Mouse (Mus musculus) splenic B cell, adult 2 months (primary cell): ENCODE measurements around the gene Itgae.

Experiments used
- DNase-seq: peaks from one replicate; pipeline ENCODE4 v3.0.0-alpha.2; 2011; ENCODE audit warnings: low read depth, low spot score
- H3K27me3 ChIP-seq: 2 replicates; pipeline ENCODE4 v1.6.1; 2012; ENCODE audit warnings: mild to moderate bottlenecking, low read length, moderate library complexity, mixed read lengths; ENCODE audit not compliant: control insufficient read depth, poor library complexity, insufficient read depth, severe bottlenecking
- H3K36me3 ChIP-seq: 2 replicates; pipeline ENCODE4 v1.6.1; 2012; ENCODE audit warnings: mild to moderate bottlenecking, low read length, moderate library complexity, mixed read lengths; ENCODE audit not compliant: control insufficient read depth, poor library complexity, insufficient read depth, severe bottlenecking

The Itgae gene

DNA sequence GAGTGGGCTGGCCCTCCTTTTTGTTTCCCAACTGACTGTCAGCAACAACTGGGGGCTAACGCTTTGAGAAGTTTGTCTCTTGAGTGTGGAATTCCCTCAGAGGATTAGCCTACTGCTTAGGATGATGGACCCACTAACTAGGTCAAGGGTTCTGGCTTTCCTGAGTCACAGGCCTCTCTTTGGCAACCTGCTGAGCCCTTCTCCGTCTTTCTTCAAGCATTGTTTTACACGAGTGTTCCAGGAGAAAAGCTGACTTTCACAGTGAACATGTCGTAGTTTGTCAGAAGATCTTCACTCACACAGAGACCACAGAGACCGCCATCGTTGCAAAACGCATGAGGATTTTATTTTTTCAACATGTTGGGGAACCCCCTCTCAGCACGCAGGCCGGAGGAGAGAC is 57.8 kb downstream of the Itgae start:
- no peak for DNase-seq
- Histone ChIP-seq H3K27me3 (no peaks in the 10 kb centered on the region), H3K36me3 (no peaks in the 10 kb centered on the region)

DNA sequence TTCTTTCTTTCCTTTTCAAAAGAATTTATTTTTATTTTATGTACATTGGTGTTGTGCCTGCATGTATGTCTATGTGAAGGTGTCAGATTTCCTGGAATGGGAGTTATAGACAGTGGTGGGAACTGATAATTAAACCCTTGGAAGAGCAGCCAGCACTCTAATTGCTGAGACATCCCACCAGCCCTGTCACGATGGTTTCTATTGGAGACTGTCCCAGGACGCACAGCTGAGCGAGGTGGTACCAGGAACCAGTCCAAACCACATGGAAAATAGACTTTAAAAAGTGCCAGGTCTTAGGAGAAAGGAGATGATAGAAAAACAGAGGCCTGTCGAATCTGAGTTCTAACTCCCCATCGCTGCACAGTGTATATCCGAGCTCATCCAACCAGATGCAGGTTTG is 64.7 kb downstream of the Itgae start:
- no peak for DNase-seq
- Histone ChIP-seq H3K27me3 (no peaks in the 10 kb centered on the region), H3K36me3 (no peaks in the 10 kb centered on the region)

DNA sequence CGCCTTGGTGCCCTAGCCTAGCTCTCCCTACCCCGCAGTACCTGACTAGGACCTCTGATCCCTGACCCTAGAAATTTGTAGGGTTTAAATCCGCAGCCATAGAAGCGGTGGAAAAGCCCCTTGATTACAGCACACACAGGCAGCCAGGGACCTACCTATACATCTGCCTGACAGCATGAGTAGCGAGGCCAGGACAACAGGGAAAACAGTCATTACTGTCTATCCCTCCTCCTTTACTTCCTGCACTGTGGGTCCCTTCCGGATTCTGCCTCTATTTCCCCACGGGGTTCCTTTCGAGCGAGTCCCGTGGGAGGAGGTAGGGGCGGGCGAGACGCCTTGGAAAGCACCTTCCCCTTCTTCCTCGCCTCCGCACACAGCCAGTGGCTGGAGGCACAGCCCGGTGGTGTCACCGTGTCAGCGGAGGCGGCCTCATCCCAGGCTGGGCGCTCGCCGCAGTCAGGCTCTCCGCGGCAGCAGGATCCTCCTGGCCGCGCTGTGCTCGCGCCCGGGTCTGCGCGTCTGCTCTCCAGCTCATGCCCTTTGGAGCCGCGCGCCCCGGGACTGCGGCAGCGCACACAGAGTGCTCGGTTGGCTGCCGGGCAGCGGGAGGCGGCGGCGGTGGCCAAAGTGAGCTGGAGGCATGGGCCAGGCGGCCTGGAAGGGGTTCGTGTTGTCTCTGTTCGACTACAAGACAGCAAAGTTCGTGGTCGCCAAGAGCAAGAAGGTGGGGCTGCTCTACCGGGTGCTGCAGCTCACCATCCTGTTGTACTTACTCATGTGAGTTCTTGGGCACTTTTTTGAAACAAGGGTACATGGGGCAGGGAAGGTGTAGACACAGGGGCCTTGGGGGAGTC is 69.8 kb downstream of the Itgae start, which contains the start of gene P2rx5:
P2rx5 (plus strand) TSS at position 465 of the 854 bp plus-strand sequence.
- Histone ChIP-seq H3K36me3 (no peaks in the 10 kb centered on the region), H3K27me3 (no peaks in the 10 kb centered on the region)
- DNase-seq = no peak

DNA sequence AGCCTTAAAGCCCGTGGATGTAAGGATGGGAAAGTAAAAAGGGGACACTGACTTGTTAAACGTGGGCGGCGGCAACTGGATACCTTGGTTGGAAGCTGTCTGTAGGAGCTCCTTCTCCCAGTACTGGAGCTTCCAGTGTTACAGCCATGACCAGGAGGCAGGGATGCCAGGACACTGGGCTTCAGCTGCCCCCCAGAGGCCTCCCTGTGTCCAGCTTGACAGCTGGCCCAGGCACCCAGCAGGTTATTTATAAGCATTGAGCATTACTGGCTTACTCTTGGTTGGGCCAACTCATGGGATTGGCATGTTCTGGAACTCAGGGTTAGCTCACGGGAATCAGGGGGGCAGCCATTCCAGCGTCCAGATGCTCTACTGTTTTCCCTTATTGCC is 70.4 kb downstream of the Itgae start:
- no peak for DNase-seq
- H3K36me3 ChIP-seq = no peaks in the 10 kb centered on the region
- H3K27me3 ChIP-seq = no peaks in the 10 kb centered on the region

DNA sequence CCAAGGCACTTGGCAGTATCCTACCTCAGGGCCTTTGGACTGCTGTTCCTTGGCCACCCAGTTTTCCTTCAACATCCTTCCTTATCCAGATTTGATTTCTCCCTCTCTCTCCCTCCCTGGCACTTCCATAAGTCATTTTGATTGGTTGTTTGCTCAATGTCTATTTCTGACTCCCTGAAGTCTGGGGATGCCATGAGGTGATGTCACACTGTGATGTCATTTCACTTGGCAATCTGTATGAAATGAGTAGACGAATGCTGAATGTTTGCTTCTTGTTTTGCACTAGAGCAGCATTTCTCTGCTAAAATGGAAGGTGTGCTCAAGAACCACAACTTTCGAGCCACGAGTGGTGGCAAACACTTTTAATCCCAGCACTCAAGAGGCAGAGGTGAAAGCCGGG is 71.2 kb downstream of the Itgae start:
- DNase-seq = no peak
- H3K27me3 ChIP-seq = no peaks in the 10 kb centered on the region
- H3K36me3 ChIP-seq = no peaks in the 10 kb centered on the region

DNA sequence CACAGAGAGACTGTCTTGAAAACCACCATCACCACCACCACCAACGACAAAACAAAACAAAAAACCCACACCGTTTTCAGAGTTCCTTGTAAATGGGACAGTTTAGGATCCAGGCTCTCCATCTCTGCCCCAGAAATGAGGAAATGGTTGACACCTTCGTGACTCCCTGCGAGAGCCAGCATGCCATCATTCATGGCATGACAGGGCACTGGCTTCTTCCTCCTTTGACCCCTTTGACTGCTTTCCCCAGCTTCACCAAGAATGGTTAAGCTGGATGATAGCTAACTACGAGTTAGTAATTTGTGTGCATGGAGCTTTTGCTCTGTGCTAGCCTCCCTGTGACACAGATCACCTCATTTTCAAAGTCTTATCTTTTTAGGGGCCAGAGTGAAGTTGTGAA is 71.9 kb downstream of the Itgae start:
- Histone ChIP-seq H3K27me3 (no peaks in the 10 kb centered on the region), H3K36me3 (no peaks in the 10 kb centered on the region)
- no peak for DNase-seq

DNA sequence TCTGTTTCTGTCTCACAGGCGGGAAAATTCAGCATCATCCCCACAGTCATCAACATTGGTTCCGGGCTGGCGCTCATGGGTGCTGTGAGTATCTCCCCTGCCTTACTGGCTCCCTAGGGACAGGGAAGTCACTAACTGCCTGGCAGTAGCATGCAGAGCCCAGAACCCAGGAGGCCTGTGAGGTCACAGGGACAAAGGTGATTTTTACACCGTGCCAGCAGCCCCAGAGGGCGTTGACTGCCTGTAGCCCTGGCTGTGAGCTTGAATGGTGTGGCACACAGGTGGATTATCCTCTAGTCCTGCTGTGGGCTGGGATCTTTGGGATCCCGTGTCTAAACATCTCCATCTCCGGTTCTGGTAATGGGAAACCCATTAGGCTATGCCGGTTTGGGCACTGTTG is 77.7 kb downstream of the Itgae start:
- no peaks in the 10 kb centered on the region for H3K27me3 ChIP-seq

DNA sequence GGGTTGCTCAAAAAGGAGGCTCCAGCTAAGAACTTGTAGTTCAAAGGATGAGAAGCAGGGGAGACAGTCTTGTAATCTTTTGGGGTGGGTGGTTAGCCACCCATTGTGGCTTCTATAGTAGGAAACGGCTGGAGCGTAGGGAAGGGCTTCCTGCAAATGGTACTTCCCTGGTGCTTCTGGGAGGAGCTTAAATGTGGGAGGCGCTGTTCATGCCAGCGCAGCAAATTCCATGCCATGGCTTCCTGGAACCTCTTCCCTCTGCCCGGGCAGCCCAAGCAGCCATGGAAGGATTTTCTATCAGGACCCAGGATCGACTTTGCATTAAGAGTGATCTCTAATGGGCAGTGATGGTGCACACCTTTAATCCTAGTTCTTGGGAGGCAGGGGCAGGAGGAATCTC is 78.2 kb downstream of the Itgae start:
- Histone ChIP-seq H3K27me3 (no peaks in the 10 kb centered on the region), H3K36me3 (no peaks in the 10 kb centered on the region)
- DNase-seq = no peak

More for the DNA sequence above, 77.7 kb downstream of the Itgae start:
- no peak for DNase-seq
- no peaks in the 10 kb centered on the region for H3K36me3 ChIP-seq

DNA sequence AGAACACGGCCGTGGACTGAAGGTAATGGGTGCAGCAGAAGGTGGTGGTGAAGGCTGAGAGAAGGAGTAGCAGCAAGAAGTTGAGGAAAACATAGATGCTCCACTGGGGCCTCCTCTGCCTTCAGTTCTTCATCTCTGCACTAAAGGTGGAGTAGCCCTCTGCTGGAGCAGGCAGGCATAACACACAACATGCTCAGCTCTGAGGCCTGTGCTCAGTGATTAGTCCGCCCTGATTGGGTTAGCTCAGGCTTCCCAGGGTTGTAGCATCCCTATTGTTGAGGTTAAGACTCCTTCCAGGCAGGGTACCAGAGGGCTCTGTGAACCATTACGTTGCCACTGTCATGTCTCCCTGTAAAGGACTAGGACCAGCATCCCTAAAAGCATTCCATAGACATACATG is 78.8 kb downstream of the Itgae start:
- no peaks in the 10 kb centered on the region for H3K27me3 ChIP-seq
- no peaks in the 10 kb centered on the region for H3K36me3 ChIP-seq
- peak; percentile 69 for DNase-seq

DNA sequence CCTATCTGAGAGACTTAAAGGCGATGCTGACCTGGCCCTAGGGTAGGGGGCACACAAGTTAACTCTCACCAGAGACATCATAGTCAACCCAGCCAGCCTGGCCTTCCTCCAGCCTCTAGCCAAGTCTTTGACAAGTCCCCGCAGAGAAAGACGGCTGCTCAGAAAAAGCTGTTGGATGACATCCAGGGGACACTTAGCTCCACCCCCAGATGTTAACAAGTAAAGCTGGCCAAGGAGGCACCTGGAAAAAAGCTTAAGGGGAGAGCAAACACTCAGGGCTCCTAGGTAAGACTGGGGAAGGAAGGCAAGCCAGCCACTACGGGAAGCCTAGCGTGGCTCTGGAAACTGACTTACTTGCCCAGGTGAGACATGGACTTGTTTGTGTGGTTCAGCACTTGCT is 81.8 kb downstream of the Itgae start:
- DNase-seq = no peak
- no peaks in the 10 kb centered on the region for H3K27me3 ChIP-seq
- H3K36me3 ChIP-seq = no peaks in the 10 kb centered on the region

DNA sequence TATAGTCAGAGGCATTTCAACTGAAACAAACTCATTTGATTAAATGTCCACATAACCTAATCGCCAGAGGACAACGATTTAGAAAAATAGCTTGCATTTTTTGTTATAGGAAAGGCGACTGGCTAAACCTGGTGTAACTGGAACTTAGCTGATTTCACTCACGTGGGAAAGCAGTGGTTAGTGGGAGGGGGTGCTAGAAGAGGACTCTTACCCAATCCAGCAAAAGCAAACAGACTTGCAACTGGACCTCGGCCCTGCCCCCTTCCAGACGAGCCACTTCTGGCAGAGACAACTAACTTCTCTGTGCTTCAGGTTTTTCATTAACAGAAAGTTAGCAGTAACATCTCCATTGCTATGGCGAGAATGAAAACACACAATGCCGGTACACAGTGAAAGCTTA is 85.2 kb downstream of the Itgae start:
- no peak for DNase-seq
- Histone ChIP-seq H3K36me3 (no peaks in the 10 kb centered on the region), H3K27me3 (no peaks in the 10 kb centered on the region)

DNA sequence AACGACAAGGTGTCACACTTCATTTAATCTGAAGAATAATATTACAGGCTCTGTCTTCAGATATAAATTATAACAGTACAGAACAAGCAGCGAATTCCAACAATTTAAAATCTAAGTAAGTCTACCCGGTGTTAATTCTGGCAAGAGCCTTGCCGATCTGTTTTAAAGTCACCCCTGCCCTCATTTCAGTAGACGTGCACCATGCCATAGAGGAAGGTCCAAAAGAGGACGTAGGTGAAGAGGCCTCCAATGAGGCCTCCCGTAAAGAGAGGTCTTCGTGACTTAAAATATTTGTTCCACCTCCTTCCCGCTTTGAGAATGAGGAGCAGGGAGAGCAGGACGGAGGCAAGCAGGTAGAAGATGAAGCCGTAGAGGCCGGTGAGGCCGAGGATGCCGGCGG is 85.8 kb downstream of the Itgae start:
- peak; percentile 22 for DNase-seq
- no peaks in the 10 kb centered on the region for H3K27me3 ChIP-seq

DNA sequence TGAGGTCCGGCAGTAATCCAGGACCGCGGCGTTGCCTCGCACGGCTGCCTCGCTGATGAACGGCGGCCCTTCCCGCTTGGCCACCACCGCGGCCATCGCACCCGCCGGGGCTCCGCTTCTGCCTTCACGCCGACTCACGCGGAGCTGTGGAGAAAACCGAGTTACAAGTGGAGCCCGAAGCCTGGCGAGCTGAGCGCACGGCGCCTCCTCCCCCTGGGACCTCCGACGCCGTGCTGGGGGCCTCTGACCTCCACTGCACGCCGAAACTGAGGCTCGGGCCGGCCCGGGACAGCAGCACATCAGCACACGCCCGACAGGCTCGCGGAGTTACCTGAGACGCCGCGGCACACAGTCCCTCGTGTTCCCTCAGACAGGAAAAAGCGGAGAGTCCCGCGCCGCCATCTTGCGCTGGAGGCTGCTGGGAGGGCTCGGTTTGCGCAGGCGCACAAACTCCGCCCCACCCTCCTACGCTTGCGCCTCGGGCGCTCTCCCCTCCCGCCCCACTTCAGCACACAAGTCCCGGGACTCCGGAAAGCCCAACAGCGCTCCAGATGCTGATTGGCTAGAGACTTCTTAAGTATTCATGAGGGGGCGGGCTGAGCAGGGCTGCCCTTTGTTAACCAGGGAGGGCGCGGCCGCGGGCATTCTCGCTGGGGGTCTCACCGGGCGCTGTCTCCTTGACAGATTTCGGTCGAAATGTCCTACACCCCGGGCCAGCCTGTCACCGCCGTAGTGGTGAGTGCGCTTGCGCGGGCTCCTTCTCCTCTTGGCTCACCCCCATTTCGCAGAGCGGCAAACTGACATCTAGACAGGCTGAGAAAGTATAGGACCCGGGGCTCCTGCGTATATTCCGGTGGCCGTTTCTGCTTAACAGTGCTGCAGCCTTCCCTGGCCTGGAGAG is 86.5 kb downstream of the Itgae start, which contains the start of the genes Emc6 and Tax1bp3:
Emc6 (minus strand) TSS at position 430 of the 901 bp plus-strand sequence.
Tax1bp3 (plus strand) TSS at position 476 of the 901 bp plus-strand sequence.
- H3K36me3 ChIP-seq = no peaks in the 10 kb centered on the region
- no peaks in the 10 kb centered on the region for H3K27me3 ChIP-seq
- peak; percentile 99 for DNase-seq

More for the DNA sequence above, 85.8 kb downstream of the Itgae start:
- no peaks in the 10 kb centered on the region for H3K36me3 ChIP-seq

DNA sequence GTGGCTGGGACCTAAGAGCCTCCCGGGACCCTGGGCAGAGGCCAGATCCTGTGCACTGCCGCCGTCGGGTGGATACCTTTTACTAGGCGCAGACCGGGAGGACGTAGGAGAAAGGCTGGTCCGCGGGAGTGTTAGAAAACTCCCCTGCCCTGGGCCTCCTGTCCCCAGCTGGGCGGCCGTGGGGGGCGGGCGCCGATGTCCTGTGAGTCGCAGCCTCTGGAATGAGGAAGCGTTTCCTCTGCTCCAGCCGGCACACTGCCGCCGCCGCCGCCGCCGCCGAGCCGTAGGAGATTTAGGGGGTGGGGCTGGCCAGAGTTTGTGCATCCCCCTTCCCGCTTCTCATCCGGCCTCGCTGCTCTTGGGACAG is 87.1 kb downstream of the Itgae start:
- H3K27me3 ChIP-seq = no peaks in the 10 kb centered on the region
- H3K36me3 ChIP-seq = no peaks in the 10 kb centered on the region
- peak; percentile 26 for DNase-seq

DNA sequence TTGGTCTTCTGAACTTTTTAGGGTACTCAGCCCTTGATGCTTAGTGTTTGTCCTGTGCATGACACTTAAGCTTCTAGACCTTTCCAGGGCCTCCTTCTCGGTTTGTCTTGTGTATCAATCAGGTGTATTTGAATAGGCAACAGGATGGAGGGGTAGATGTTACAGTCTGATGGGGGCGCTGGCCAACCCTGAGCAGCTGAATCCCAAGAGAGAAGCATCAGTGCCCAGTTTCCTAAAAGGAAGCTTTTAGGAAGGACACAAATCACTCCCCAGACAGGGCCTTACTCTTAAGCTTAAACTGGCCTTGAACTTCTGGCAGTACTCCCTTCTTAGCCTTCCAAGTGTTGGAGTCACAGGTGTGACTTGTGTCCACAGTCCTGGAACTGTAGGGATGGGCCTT is 87.5 kb downstream of the Itgae start:
- peak; percentile 28 for DNase-seq
- H3K27me3 ChIP-seq = no peaks in the 10 kb centered on the region
- H3K36me3 ChIP-seq = no peaks in the 10 kb centered on the region
